Mouse (Mus musculus) macrophage (primary cell): ENCODE data around the gene Pld2. TPM values are rescaled to one million over a fixed set of nuclear protein-coding genes. Genes with fewer than 3 reads are reported as not detected.

ENCODE experiments used
- H3K27ac ChIP-seq: fragments of 350-480 bp; formaldehyde crosslinking; 2 replicates; pipeline ENCODE4 v1.9.0; 2021
- H3K36me3 ChIP-seq: fragments of 350-480 bp; formaldehyde crosslinking; 2 replicates; pipeline ENCODE4 v1.9.0; 2021; ENCODE audit errors: inconsistent target
- H3K4me3 ChIP-seq: fragments of 350-480 bp; formaldehyde crosslinking; 2 replicates; pipeline ENCODE4 v1.9.0; 2021; ENCODE audit errors: inconsistent target
- H3K79me2 ChIP-seq: fragments of 350-480 bp; formaldehyde crosslinking; 2 replicates; pipeline ENCODE4 v1.9.0; 2021; ENCODE audit errors: inconsistent target
- WGBS: methylation state at CpG from one replicate; pipeline ENCODE4 v1.1.7; 2026; ENCODE audit warnings: inconsistent platforms; ENCODE audit not compliant: missing documents; 5-methylcytosine and 5-hydroxymethylcytosine counted together
- polyA plus RNA-seq: library from polyadenylated mRNA; stranded (reverse); fragments of 250-400 nt; gene quantifications from 3 replicates; pipeline ENCODE4 v1.2.4, GENCODE M21; 2018; ENCODE audit warnings: inconsistent platforms
- total RNA-seq, 78 experiments: library from RNA; depleted of rRNA; stranded (reverse); fragments of 250-400 nt; gene quantifications; 1 replicate in 9 of 78; 2 replicates in 24 of 78; 3 replicates in 43 of 78; 4 replicates in 2 of 78; pipeline ENCODE4 v1.2.4; 2018; ENCODE audit warnings: inconsistent platforms in 56 of 78

Gene Pld2
- total RNA-seq (2018; cell fraction: chromatin; rRNA removed), result 100 to 1,000 TPM; 111 to 303 (median 185) TPM
- total RNA-seq (2018; cell fraction: cytosol; rRNA removed), result 10 to 100 TPM; 15.3 to 36.4 (median 23.9) TPM
- 100 to 1,000 TPM in 13 of 26 experiments, 10 to 100 TPM in 13; 45.6 to 248 (median 103) TPM for total RNA-seq (2018; cell fraction: nucleus; rRNA removed)
- polyA plus RNA-seq, result 19.1 to 36.3 TPM (median 25.0 TPM) in 3 replicates

- Histone ChIP-seq H3K36me3 (peaks cover 29% of the 10 kb centered on the region), H3K27ac (peak within 1 kb of the TSS; percentile 51), H3K4me3 (peak within 1 kb of the TSS; percentile 48), H3K79me2 (peaks cover 26% of the 10 kb centered on the region; the same call in 1 of the 2 replicates)
- 1% methylated on average over 34 of the region's 65 CpGs for WGBS
Measured at GRCm38 (mm10) chr11:70539877-70540587, at the start of gene Pld2. Pld2 (plus strand) TSS chr11:70540064.

- 68% methylated on average over 13 of the region's 14 CpGs for WGBS
- no peaks in the 10 kb centered on the region for H3K36me3 ChIP-seq
- H3K79me2 ChIP-seq, result no peaks in the 10 kb centered on the region
- H3K4me3 ChIP-seq, result no peak overlapping the region
- peak overlapping the region; percentile 41 for H3K27ac ChIP-seq
Measured at GRCm38 (mm10) chr11:70499566-70500475, 40.0 kb upstream of the Pld2 start.

- no peaks in the 10 kb centered on the region for H3K36me3 ChIP-seq
- no peaks in the 10 kb centered on the region for H3K79me2 ChIP-seq
- no peak overlapping the region for H3K27ac ChIP-seq
- no peak overlapping the region for H3K4me3 ChIP-seq
- 100% methylated on average over 1 of the region's 1 CpGs for WGBS
Measured at GRCm38 (mm10) chr11:70500476-70500812, 39.4 kb upstream of the Pld2 start.

- Histone ChIP-seq H3K36me3 (no peaks in the 10 kb centered on the region), H3K27ac (no peak overlapping the region), H3K79me2 (no peaks in the 10 kb centered on the region), H3K4me3 (no peak overlapping the region)
- WGBS, result 94% methylated on average over 3 of the region's 3 CpGs
Measured at GRCm38 (mm10) chr11:70502018-70502417, 37.8 kb upstream of the Pld2 start.

GRCm38 (mm10) chr11:70504970-70505369 lies 34.9 kb upstream of the Pld2 start, which contains the start of gene Tm4sf5:
Tm4sf5 (plus strand) TSS chr11:70505244.
- no peak within 1 kb of the TSS for H3K4me3 ChIP-seq
- 70% methylated on average over 9 of the region's 9 CpGs for WGBS
- no peak within 1 kb of the TSS for H3K27ac ChIP-seq
- H3K79me2 ChIP-seq, result no peaks in the 10 kb centered on the region
- no peaks in the 10 kb centered on the region for H3K36me3 ChIP-seq

GRCm38 (mm10) chr11:70506385-70506784 lies 33.5 kb upstream of the Pld2 start:
- no peak overlapping the region for H3K4me3 ChIP-seq

GRCm38 (mm10) chr11:70506962-70507515 lies 32.8 kb upstream of the Pld2 start:
- 81% methylated on average over 7 of the region's 7 CpGs for WGBS
- H3K27ac ChIP-seq, result no peak overlapping the region
- no peaks in the 10 kb centered on the region for H3K79me2 ChIP-seq
- H3K4me3 ChIP-seq, result no peak overlapping the region
- no peaks in the 10 kb centered on the region for H3K36me3 ChIP-seq

More at GRCm38 (mm10) chr11:70506385-70506784, 33.5 kb upstream of the Pld2 start:
- Histone ChIP-seq H3K27ac (no peak overlapping the region), H3K36me3 (no peaks in the 10 kb centered on the region), H3K79me2 (no peaks in the 10 kb centered on the region)
- 33% methylated on average over 4 of the region's 4 CpGs for WGBS

GRCm38 (mm10) chr11:70509753-70510564 lies 29.9 kb upstream of the Pld2 start:
- WGBS, result 19% methylated on average over 19 of the region's 19 CpGs
- Histone ChIP-seq H3K4me3 (no peak overlapping the region), H3K27ac (no peak overlapping the region), H3K36me3 (no peaks in the 10 kb centered on the region), H3K79me2 (no peaks in the 10 kb centered on the region)

GRCm38 (mm10) chr11:70511242-70511641 lies 28.6 kb upstream of the Pld2 start:
- H3K36me3 ChIP-seq, result no peaks in the 10 kb centered on the region
- H3K79me2 ChIP-seq, result no peaks in the 10 kb centered on the region
- no peak overlapping the region for H3K27ac ChIP-seq
- no peak overlapping the region for H3K4me3 ChIP-seq
- WGBS, result 83% methylated on average over 2 of the region's 2 CpGs

- Histone ChIP-seq H3K27ac (no peak overlapping the region), H3K79me2 (no peaks in the 10 kb centered on the region), H3K4me3 (no peak overlapping the region), H3K36me3 (no peaks in the 10 kb centered on the region)
- 96% methylated on average over 6 of the region's 7 CpGs for WGBS
Measured at GRCm38 (mm10) chr11:70511825-70512224, 28.0 kb upstream of the Pld2 start.

GRCm38 (mm10) chr11:70512709-70513342 lies 27.0 kb upstream of the Pld2 start:
- WGBS, result 73% methylated on average over 7 of the region's 7 CpGs

GRCm38 (mm10) chr11:70513520-70513919 lies 26.3 kb upstream of the Pld2 start:
- Histone ChIP-seq H3K79me2 (no peaks in the 10 kb centered on the region), H3K36me3 (no peaks in the 10 kb centered on the region), H3K27ac (no peak overlapping the region), H3K4me3 (no peak overlapping the region)
- WGBS, result 85% methylated on average over 11 of the region's 11 CpGs

More at GRCm38 (mm10) chr11:70512709-70513342, 27.0 kb upstream of the Pld2 start:
- H3K36me3 ChIP-seq, result no peaks in the 10 kb centered on the region
- H3K4me3 ChIP-seq, result no peak overlapping the region
- no peak overlapping the region for H3K27ac ChIP-seq
- no peaks in the 10 kb centered on the region for H3K79me2 ChIP-seq

- H3K79me2 ChIP-seq, result no peaks in the 10 kb centered on the region
- no peaks in the 10 kb centered on the region for H3K36me3 ChIP-seq
- no peak within 1 kb of the TSS for H3K4me3 ChIP-seq
- 89% methylated on average over 7 of the region's 7 CpGs for WGBS
- H3K27ac ChIP-seq, result no peak within 1 kb of the TSS
Measured at GRCm38 (mm10) chr11:70514288-70514687, 25.6 kb upstream of the Pld2 start, which contains the start of gene Vmo1. Vmo1 (minus strand) TSS chr11:70514616.
